Mouse (Mus musculus) hindbrain, embryonic 12.5 days (tissue): ENCODE measurements at regions not wholly inside any gene's neighbourhood (a gene's known extent, or its start where the extent isn't known, plus 50 kb on each side); places are given as distances from the start of the nearest gene placed in this dataset.
A peak's percentile ranks its signal among the peaks of the same experiment; 100 is the strongest.

Experiments
- ATAC-seq: fragments of 200-750 bp; cut with Nextera tagmentation; 2 replicates; pipeline ENCODE4 v1.8.0; 2017; ENCODE audit warnings: moderate TSS enrichment; ENCODE audit not compliant: low FRiP score
- H3K27ac ChIP-seq: fragments of 300-500 bp; sonication (generic); 2 replicates; pipeline ENCODE4 v1.5.1; 2016; ENCODE audit warnings: mild to moderate bottlenecking
- H3K27me3 ChIP-seq: fragments of 300-500 bp; sonication (generic); 2 replicates; pipeline ENCODE4 v1.6.1; 2016; ENCODE audit warnings: mild to moderate bottlenecking
- H3K36me3 ChIP-seq: fragments of 300-500 bp; sonication (generic); 2 replicates; pipeline ENCODE4 v1.6.1; 2016; ENCODE audit warnings: mild to moderate bottlenecking
- H3K4me1 ChIP-seq: fragments of 300-500 bp; sonication (generic); 2 replicates; pipeline ENCODE4 v1.6.1; 2016
- H3K4me2 ChIP-seq: fragments of 300-500 bp; sonication (generic); replicated peaks from 2 replicates; pipeline ENCODE4 v1.6.1; 2016; ENCODE audit warnings: mild to moderate bottlenecking
- H3K4me3 ChIP-seq: fragments of 300-500 bp; sonication (generic); 2 replicates; pipeline ENCODE4 v1.5.1; 2016; ENCODE audit warnings: mild to moderate bottlenecking
- H3K9ac ChIP-seq: fragments of 300-500 bp; sonication (generic); 2 replicates; pipeline ENCODE4 v1.6.1; 2016; ENCODE audit warnings: mild to moderate bottlenecking, moderate library complexity
- H3K9me3 ChIP-seq: fragments of 300-500 bp; sonication (generic); replicated peaks from 2 replicates; pipeline ENCODE4 v1.6.1; 2016; ENCODE audit warnings: mild to moderate bottlenecking
- WGBS: fragments of 180-500 bp; shearing (Covaris S2); methylation state at CpG from one replicate; pipeline ENCODE4 v1.1.7; 2016; 5-methylcytosine and 5-hydroxymethylcytosine counted together

DNA sequence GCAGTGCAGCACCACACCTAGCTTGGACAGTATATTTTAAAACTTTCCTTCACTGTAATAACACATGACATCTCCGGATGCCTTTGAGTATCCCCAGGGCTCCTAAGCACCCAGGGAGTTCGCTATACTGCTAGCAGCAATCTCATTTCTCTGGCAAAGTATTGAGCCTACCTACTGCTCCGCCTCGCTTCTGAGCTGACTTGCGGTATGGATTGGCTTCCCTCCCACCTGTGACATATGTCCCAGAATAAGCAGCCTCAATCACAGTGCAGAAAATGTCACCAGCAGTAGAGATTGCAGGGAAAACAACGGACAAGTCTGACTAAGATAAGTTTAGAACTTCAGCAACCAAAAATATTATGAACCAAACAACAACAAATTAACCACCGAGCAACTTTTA, 131.8 kb downstream of the Gm10260 start:
- no peak overlapping the region for H3K4me3 ChIP-seq
- WGBS, result 89% methylated on average over 7 of the region's 7 CpGs
- ATAC-seq, result no peak
- no peak overlapping the region for H3K27ac ChIP-seq
- H3K36me3 ChIP-seq, result no peaks in the 10 kb centered on the region
- no peak overlapping the region for H3K9ac ChIP-seq
- no peak overlapping the region for H3K4me2 ChIP-seq
- no peaks in the 10 kb centered on the region for H3K4me1 ChIP-seq
- H3K27me3 ChIP-seq, result no peaks in the 10 kb centered on the region
- H3K9me3 ChIP-seq, result no peaks in the 10 kb centered on the region

DNA sequence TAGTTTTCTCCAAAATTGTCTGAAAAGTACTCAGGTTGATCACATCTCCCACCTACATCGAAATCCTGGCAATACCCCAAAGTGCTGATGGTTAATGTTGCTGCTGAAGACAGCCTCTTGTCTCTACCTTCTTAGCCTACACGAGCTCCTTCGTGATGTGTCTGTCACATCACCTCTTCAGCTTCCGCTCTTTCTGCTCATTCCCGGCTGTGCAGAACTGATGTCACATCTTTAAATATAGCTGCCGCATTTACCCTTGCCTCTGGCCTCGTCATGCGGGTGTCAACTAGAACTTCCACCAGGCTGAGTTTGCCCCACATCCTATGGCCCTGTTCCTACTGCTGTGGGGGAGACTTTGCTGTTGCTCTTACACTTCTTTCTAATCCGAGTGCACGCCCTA, 133.2 kb downstream of the Gm10260 start:
- no peaks in the 10 kb centered on the region for H3K36me3 ChIP-seq
- H3K9ac ChIP-seq, result no peak overlapping the region
- no peaks in the 10 kb centered on the region for H3K27me3 ChIP-seq
- H3K27ac ChIP-seq, result no peak overlapping the region
- H3K9me3 ChIP-seq, result no peaks in the 10 kb centered on the region
- no peak for ATAC-seq
- no peaks in the 10 kb centered on the region for H3K4me1 ChIP-seq
- 89% methylated on average over 10 of the region's 10 CpGs for WGBS
- H3K4me2 ChIP-seq, result no peak overlapping the region
- no peak overlapping the region for H3K4me3 ChIP-seq

DNA sequence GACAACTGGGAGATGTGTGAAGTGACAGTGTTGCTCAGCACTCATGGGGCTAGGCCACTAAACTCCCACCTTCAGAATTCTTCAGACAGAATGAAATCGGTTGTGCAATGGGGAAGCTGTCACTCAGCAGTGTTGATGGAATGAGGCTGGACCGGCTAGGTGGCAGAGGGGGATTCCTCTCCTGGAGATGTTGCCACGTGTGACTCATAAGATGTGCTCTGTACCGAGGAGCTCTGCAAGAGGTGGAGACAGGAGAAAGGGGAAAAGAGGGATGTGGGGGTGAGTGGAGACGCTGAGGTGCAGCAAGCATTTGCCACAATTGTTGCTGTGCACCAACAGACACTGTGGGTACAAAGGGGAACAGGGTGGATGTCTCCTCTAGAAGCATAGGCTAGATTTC, 133.6 kb downstream of the Gm10260 start:
- Histone ChIP-seq H3K4me3 (no peak overlapping the region), H3K4me1 (no peaks in the 10 kb centered on the region), H3K36me3 (no peaks in the 10 kb centered on the region), H3K27ac (no peak overlapping the region), H3K9ac (no peak overlapping the region), H3K4me2 (no peak overlapping the region), H3K27me3 (no peaks in the 10 kb centered on the region), H3K9me3 (no peaks in the 10 kb centered on the region)
- no peak for ATAC-seq
- 71% methylated on average over 5 of the region's 5 CpGs for WGBS

DNA sequence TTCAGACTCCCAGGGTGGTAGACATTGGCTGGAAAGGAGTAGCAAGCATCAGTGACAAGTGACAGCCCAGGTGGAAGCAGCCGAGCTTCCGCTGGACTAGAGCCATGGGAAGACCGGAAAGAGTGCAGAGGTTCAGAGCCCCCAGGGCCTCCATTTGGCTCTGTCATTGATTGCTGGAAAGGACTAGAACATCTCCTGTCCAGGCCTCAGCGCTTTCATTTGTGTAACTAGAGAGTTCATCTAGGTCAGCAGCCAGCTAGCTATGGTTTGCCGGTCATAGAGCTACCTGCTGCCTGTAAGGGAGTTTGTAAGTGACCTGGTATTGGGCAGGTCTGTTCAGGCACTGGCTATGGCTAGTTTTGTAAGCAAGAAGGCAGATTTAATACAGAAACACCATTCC, 134.3 kb downstream of the Gm10260 start:
- Histone ChIP-seq H3K27me3 (no peaks in the 10 kb centered on the region), H3K4me3 (no peak overlapping the region), H3K36me3 (no peaks in the 10 kb centered on the region), H3K27ac (no peak overlapping the region), H3K4me2 (no peak overlapping the region), H3K9ac (no peak overlapping the region), H3K9me3 (no peaks in the 10 kb centered on the region), H3K4me1 (no peaks in the 10 kb centered on the region)
- WGBS, result 93% methylated on average over 5 of the region's 5 CpGs
- no peak for ATAC-seq

DNA sequence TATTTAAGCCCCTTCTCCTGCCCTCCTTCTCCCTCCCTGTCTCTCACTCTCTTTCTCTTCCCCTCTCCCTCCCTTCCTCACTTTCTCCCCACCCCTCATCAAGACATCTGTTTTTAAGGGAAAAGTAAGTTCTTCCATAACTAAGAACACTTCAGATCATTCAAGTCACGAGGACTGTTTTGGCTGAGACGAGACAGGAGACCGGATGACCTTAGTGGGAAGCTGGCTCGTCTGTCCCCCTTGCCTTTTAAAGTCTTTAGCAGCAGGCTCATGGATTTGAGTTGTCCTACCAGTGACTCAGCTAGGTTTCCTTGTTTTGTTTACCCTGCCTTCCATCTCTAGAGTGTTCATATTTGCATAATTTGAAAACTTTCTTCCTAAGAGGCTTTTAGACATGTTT, 135.0 kb downstream of the Gm10260 start:
- no peak for ATAC-seq
- WGBS, result 79% methylated on average over 4 of the region's 4 CpGs
- H3K27ac ChIP-seq, result no peak overlapping the region

DNA sequence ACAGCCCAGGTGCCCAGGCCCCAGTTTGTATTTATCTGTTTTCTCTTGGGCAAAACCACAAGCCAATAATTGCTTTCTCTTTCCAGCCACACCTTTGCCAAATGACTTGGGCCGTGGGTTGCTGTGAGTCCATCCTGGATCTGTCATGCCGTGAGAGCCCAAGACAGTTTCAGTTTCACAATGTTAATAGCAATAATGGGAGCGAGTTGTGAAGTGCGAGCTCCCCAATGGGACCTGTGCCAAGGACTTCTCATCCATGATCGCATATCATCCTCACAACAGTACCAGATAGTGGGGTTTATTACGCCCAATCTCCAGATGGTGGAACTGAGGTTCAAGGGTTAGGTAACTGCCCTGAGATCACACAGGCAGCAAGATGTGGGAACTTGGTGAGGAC, 142.2 kb downstream of the Gm10260 start:
- H3K4me1 ChIP-seq, result 0 out of 2 replicates have a peak, but pooled peaks cover 3% of the 10 kb centered on the region
- 90% methylated on average over 6 of the region's 6 CpGs for WGBS
- H3K4me2 ChIP-seq, result no peak overlapping the region
- no peak overlapping the region for H3K4me3 ChIP-seq
- no peak overlapping the region for H3K27ac ChIP-seq
- no peaks in the 10 kb centered on the region for H3K9me3 ChIP-seq
- no peak for ATAC-seq
- H3K9ac ChIP-seq, result no peak overlapping the region
- H3K27me3 ChIP-seq, result no peaks in the 10 kb centered on the region
- H3K36me3 ChIP-seq, result no peaks in the 10 kb centered on the region

More for the DNA sequence above, 135.0 kb downstream of the Gm10260 start:
- Histone ChIP-seq H3K4me3 (no peak overlapping the region), H3K9ac (no peak overlapping the region), H3K36me3 (no peaks in the 10 kb centered on the region), H3K4me2 (no peak overlapping the region), H3K4me1 (no peaks in the 10 kb centered on the region), H3K9me3 (no peaks in the 10 kb centered on the region), H3K27me3 (no peaks in the 10 kb centered on the region)

DNA sequence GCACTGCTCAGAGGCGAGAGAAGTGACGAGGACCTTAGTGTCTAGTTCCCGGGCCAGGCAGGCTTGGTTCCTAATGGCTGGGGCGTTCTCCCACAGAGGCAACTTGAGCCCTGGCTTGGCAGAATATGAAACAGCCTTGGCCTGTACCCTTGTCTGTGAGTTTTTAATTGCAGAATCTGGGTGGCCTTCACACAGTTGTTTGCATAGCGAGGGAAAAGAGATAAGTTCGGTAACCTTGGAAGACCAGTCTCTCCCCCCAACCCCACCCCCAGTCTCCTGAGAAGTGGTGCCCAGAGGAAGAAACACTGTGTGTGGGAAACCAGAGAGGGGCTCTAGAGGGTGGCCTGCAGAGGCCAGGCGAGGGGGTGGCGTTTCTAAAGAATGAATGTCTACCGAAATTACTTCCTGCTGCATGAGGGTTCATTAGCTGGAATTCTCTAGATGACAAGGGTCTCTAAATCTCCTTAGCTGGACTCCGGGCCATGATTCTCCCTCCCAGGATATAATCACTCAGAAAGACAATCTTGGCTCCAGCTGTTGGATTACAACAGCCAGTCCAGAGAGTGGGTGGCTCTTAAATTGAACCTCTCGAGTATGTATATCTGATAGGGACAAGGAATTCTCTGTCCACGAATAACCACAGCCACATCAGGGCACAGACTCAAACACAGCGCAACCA, 142.8 kb downstream of the Gm10260 start:
- H3K27me3 ChIP-seq, result no peaks in the 10 kb centered on the region
- ATAC-seq, result no peak
- H3K4me3 ChIP-seq, result no peak overlapping the region
- H3K36me3 ChIP-seq, result no peaks in the 10 kb centered on the region
- no peak overlapping the region for H3K9ac ChIP-seq
- no peak overlapping the region for H3K27ac ChIP-seq
- H3K9me3 ChIP-seq, result no peaks in the 10 kb centered on the region
- H3K4me1 ChIP-seq, result 0 out of 2 replicates have a peak, but pooled peaks cover 3% of the 10 kb centered on the region
- 74% methylated on average over 13 of the region's 13 CpGs for WGBS
- no peak overlapping the region for H3K4me2 ChIP-seq

DNA sequence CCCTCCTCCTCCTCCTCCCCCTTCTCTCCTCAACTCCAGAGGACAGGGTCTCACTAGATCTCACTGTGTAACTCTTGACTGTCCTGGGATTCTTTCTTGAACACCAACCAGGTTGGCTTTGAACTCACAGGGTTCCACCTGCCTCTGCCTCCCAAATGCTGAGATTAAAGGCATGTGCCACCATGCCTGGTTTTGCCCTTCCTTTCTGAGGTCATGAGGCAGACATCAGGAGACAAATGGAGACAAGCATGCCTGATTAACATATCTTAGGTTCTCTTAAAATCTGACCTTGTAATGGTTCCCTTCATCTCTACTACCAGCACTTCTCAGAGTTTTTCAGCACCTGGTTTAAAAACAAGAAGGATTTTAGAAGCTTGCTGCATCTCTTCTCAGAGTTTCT, 143.5 kb downstream of the Gm10260 start:
- Histone ChIP-seq H3K4me2 (no peak overlapping the region), H3K36me3 (no peaks in the 10 kb centered on the region), H3K9ac (no peak overlapping the region), H3K4me1 (0 out of 2 replicates have a peak, but pooled peaks cover 3% of the 10 kb centered on the region), H3K27ac (no peak overlapping the region), H3K9me3 (no peaks in the 10 kb centered on the region), H3K4me3 (no peak overlapping the region), H3K27me3 (no peaks in the 10 kb centered on the region)
- ATAC-seq, result no peak

DNA sequence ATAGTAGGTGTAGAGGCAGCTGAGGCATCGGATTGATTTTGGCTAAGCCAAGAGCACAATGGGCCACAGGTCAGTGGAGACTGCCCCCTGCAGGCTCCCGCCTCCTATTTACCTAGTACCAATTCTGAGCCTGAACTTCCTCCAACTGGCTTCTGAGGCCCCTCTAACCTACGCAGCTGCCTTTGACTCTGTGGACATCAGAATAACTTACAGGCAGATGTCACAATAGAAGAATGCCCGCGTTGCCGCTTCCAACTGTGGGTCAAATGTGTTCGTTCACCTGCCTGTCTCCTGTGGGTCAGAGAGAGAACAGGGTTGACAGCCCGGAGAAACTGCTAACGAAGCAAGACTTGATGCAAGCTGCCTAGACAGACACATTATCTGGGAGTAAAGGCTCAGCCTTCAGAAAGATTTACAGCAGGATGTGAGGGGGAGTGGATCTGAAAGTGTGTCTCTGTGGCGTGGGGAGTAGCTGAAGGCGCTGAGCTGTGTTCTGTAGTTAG, 153.2 kb downstream of the Gm10260 start:
- WGBS, result 27% methylated on average over 11 of the region's 11 CpGs

DNA sequence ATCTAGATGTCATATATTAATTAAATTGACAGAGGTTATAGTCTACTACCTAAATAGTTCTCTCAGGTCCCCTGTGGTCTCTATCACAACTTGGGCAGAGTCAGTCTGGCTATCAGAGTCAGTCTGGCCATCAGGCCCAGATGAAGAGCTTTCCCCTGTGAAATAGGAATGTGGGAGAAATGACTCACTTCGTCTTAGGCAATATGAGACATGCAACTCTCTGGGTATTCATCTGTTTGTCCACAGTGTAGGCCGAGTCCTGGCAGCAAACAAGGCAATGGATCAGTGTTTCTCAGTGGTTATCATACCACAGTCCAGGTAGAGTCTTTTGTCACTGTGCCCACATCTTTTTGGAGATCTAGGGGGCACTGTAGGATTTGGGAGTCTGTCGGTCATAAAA, 156.0 kb downstream of the Gm10260 start:
- WGBS, result 84% methylated on average over 3 of the region's 3 CpGs
- no peak overlapping the region for H3K4me3 ChIP-seq
- no peaks in the 10 kb centered on the region for H3K36me3 ChIP-seq

More for the DNA sequence above, 153.2 kb downstream of the Gm10260 start:
- Histone ChIP-seq H3K4me2 (no peak overlapping the region), H3K27ac (no peak overlapping the region), H3K9ac (no peak overlapping the region), H3K27me3 (no peaks in the 10 kb centered on the region), H3K36me3 (no peaks in the 10 kb centered on the region), H3K4me1 (peaks cover 10% of the 10 kb centered on the region), H3K4me3 (no peak overlapping the region), H3K9me3 (no peaks in the 10 kb centered on the region)
- ATAC-seq, result 0 out of 2 replicates have a peak, but pooled peaks have one; percentile 38

DNA sequence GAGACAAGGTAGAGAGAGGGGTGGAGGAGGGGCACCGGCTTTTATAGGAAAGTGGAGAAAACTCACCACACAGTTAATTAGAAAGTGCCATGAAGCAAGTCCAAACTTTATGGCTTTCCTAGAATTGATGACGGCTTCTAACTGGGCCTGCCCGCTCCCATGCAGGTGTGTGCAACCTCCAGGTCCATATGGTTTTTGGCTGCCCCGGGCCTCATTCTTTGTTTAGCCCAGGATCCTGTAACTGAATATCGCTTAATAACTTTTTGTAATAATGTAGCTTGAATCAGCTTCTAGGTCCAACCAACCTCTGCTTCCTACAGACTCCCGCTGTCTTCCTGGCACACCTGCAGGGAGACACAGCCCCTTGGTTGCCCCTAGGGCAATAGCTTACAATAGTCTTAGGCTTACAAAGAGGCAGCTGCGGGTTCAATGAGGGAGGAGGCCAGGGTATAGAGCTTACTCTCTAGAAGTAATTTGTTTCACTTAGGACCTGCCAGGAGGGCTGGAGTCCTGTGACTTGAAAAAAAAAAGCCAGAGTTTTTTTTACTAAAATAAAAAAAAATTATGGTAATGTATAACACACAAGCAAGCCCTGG, 159.2 kb downstream of the Gm10260 start:
- no peak for ATAC-seq
- WGBS, result 75% methylated on average over 7 of the region's 7 CpGs
- no peak overlapping the region for H3K4me2 ChIP-seq

More for the DNA sequence above, 156.0 kb downstream of the Gm10260 start:
- H3K9me3 ChIP-seq, result no peaks in the 10 kb centered on the region
- ATAC-seq, result no peak
- no peaks in the 10 kb centered on the region for H3K27me3 ChIP-seq
- peaks cover 19% of the 10 kb centered on the region for H3K4me1 ChIP-seq
- no peak overlapping the region for H3K4me2 ChIP-seq
- no peak overlapping the region for H3K27ac ChIP-seq
- no peak overlapping the region for H3K9ac ChIP-seq

DNA sequence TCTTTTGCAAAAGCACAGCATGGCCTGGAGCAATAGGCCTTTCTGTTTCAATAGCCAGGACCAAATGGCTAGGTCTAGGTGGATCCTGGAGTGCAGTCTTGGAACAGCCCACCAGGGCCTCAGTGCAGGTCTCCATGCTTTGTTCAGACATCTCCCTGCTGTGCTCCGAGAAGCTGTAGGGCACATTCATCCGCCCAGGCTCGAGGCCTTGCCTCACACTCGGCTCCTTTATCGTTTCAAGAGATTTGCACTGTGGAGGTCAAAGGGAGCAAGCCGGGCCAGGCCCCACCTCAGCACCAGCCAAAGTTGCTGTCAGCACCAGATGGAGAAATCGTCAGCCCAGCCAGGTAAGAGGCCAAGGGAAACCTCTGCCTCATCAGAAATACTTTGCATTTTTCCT, 160.3 kb downstream of the Gm10260 start:
- no peak for ATAC-seq
- 74% methylated on average over 7 of the region's 7 CpGs for WGBS
- no peaks in the 10 kb centered on the region for H3K36me3 ChIP-seq
- no peaks in the 10 kb centered on the region for H3K9me3 ChIP-seq
- no peak overlapping the region for H3K27ac ChIP-seq
- H3K4me3 ChIP-seq, result no peak overlapping the region
- H3K4me2 ChIP-seq, result no peak overlapping the region
- H3K27me3 ChIP-seq, result 0 out of 2 replicates have a peak, but pooled peaks cover 3% of the 10 kb centered on the region
- no peak overlapping the region for H3K9ac ChIP-seq
- peaks cover 19% of the 10 kb centered on the region; the same call in 1 of the 2 replicates for H3K4me1 ChIP-seq

More for the DNA sequence above, 159.2 kb downstream of the Gm10260 start:
- Histone ChIP-seq H3K27me3 (0 out of 2 replicates have a peak, but pooled peaks cover 3% of the 10 kb centered on the region), H3K9me3 (no peaks in the 10 kb centered on the region), H3K27ac (no peak overlapping the region), H3K36me3 (no peaks in the 10 kb centered on the region), H3K9ac (no peak overlapping the region), H3K4me1 (peaks cover 19% of the 10 kb centered on the region; the same call in 1 of the 2 replicates), H3K4me3 (no peak overlapping the region)
